ENCODE assay signal across 14 mouse cellular contexts in genomic region chr2:76843162-76843561, GRCm38 (mm10).
DNase-seq lines count a peak whose midpoint lies in the region; ATAC-seq and TF ChIP-seq lines count a peak whose summit lies in the region.
"Had no signal": no experiment of that assay in that cellular context is flagged by ENCODE, and none has a peak within 500 bp of the region (broad histone marks: within the 10 kb centered on the region; RNA-seq: fewer than 3 reads in every experiment).

No protein-coding gene starts in this region.

- DNase-seq in heart, adult 2 months: no peak
- no peak for DNase-seq in heart, postnatal 4 days
- peak; percentile 4 for DNase-seq in lung, embryonic 14.5 days
- DNase-seq in lung, postnatal 25 days (ENCODE audit: low spot score): no peak
- DNase-seq in MEL (ENCODE audit: low read depth, low spot score): peak; percentile 7
- no peak for DNase-seq in lung, postnatal 14 days
- DNase-seq in testis, postnatal 14 days (ENCODE audit: low spot score): no peak
- DNase-seq: adrenal gland, postnatal 36 days; heart, postnatal 14 days; kidney, postnatal 14 days; right cerebral cortex, postnatal 14 days had no signal

- intact Hi-C loops in heart, adult 2 months (cut with DNase I): no loop called here

- no peak for TF ChIP-seq RAD21 in MEL (IDR thresholded peaks at IDR 0.05; ENCODE audit: low read depth, low read length)

- H3K4me1 ChIP-seq in heart, adult 2 months (ENCODE audit: control insufficient read depth, insufficient read depth, low read length): no peaks in the 10 kb centered on the region; the same call in 1 of the 2 replicates
- no peaks in the 10 kb centered on the region for H3K4me1 ChIP-seq in lung, embryonic 14.5 days (ENCODE audit: insufficient read depth)
- no peaks in the 10 kb centered on the region for H3K4me1 ChIP-seq in MEL (ENCODE audit: control insufficient read depth in 1 of 2, insufficient read depth in 2 of 2, low read length in 2 of 2)
- H3K4me1 ChIP-seq: lung, embryonic 15.5 days; midbrain, embryonic 10.5 days had no signal

- no peak for ATAC-seq in lung, embryonic 14.5 days (ENCODE audit: insufficient read depth)
- ATAC-seq in megakaryocyte progenitor cell, adult 5-6 weeks (replicated peaks; ENCODE audit: poor library complexity): 0 out of 2 replicates have a peak, but pooled peaks have one; percentile 29

- H3K27me3 ChIP-seq in heart, adult 2 months (ENCODE audit: control insufficient read depth, insufficient read depth, low read length): no peaks in the 10 kb centered on the region
- no peaks in the 10 kb centered on the region for H3K27me3 ChIP-seq in lung, embryonic 14.5 days (ENCODE audit: insufficient read depth, low read length)
- H3K27me3 ChIP-seq in MEL (ENCODE audit: control insufficient read depth in 1 of 2, insufficient read depth in 2 of 2, low read length in 2 of 2): no peaks in the 10 kb centered on the region
- H3K27me3 ChIP-seq: lung, embryonic 15.5 days had no signal

- H3K27ac ChIP-seq in heart, adult 2 months: no peak overlapping the region
- no peak overlapping the region for H3K27ac ChIP-seq in lung, embryonic 14.5 days (ENCODE audit: low read depth)
- H3K27ac ChIP-seq in MEL (ENCODE audit: control insufficient read depth, low read depth, low read length): no peak overlapping the region
- H3K27ac ChIP-seq: lung, embryonic 15.5 days; midbrain, embryonic 10.5 days had no signal

- no peak for TF ChIP-seq EP300 in heart, adult 2 months (IDR thresholded peaks at IDR 0.05; ENCODE audit: insufficient read depth, low read depth, low read length)
- no peak for TF ChIP-seq EP300 in MEL (IDR thresholded peaks at IDR 0.05; ENCODE audit: low read depth in 1 of 2, low read length in 2 of 2)

- no peaks in the 10 kb centered on the region for H3K79me2 ChIP-seq in heart, adult 2 months (replicated peaks; ENCODE audit: control insufficient read depth, insufficient read depth, low read length)
- H3K79me2 ChIP-seq in MEL (ENCODE audit: control insufficient read depth, insufficient read depth, low read length, poor library complexity): no peaks in the 10 kb centered on the region

- peak; percentile 61 for TF ChIP-seq CTCF in heart, adult 2 months (IDR thresholded peaks at IDR 0.05)
- peak; percentile 41 for TF ChIP-seq CTCF in lung, embryonic 14.5 days (IDR thresholded peaks at IDR 0.05; ENCODE audit: low read depth)
- TF ChIP-seq CTCF in MEL (IDR thresholded peaks at IDR 0.05 in 2 of 3, conservative IDR thresholded peaks at IDR 0.05 in 1 of 3; ENCODE audit: control insufficient read depth in 1 of 3, insufficient read depth in 1 of 3, low read depth in 2 of 3, low read length in 3 of 3, poor library complexity in 1 of 3, severe bottlenecking in 1 of 3): peak in 2 of 3 experiments; percentile 20 to 28; a peak in 3 of 6 replicates

- TF ChIP-seq POLR2A in heart, adult 2 months (IDR thresholded peaks at IDR 0.05; ENCODE audit: insufficient read depth, low read depth, low read length): no peak
- TF ChIP-seq POLR2A in MEL (IDR thresholded peaks at IDR 0.05; ENCODE audit: control insufficient read depth in 1 of 2, insufficient read depth in 1 of 2, low read depth in 1 of 2, low read length in 2 of 2, poor library complexity in 1 of 2): no peak

- 38% methylated on average over 1 of the region's 1 CpGs for WGBS in heart, adult 2 months
- 68% methylated on average over 1 of the region's 1 CpGs for WGBS in lung, embryonic 14.5 days

- no peak overlapping the region for H3K4me2 ChIP-seq in lung, embryonic 14.5 days
- H3K4me2 ChIP-seq: lung, embryonic 15.5 days had no signal

- H3K9me3 ChIP-seq in lung, embryonic 14.5 days (ENCODE audit: low read depth, low read length): no peaks in the 10 kb centered on the region
- no peaks in the 10 kb centered on the region for H3K9me3 ChIP-seq in MEL (replicated peaks; ENCODE audit: insufficient read depth, low read length)
- H3K9me3 ChIP-seq: lung, embryonic 15.5 days; midbrain, embryonic 10.5 days had no signal

- H3K4me3 ChIP-seq in heart, adult 2 months: no peak overlapping the region
- H3K4me3 ChIP-seq in lung, embryonic 14.5 days (ENCODE audit: low read depth, low read length): no peak overlapping the region
- no peak overlapping the region for H3K4me3 ChIP-seq in MEL (ENCODE audit: control insufficient read depth in 1 of 2, insufficient read depth in 1 of 2, low read depth in 2 of 2, low read length in 2 of 2)
- H3K4me3 ChIP-seq: lung, embryonic 15.5 days; midbrain, embryonic 10.5 days had no signal

- no peak overlapping the region for H3K9ac ChIP-seq in heart, adult 2 months (ENCODE audit: low read depth, low read length)
- no peak overlapping the region for H3K9ac ChIP-seq in lung, embryonic 14.5 days
- no peak overlapping the region for H3K9ac ChIP-seq in MEL (ENCODE audit: control insufficient read depth, low read depth, low read length, poor library complexity, severe bottlenecking)
- H3K9ac ChIP-seq: lung, embryonic 15.5 days had no signal

- H3K36me3 ChIP-seq in heart, adult 2 months (ENCODE audit: control insufficient read depth, insufficient read depth, low read length): peaks cover 41% of the 10 kb centered on the region
- H3K36me3 ChIP-seq in lung, embryonic 14.5 days (ENCODE audit: insufficient read depth): no peaks in the 10 kb centered on the region
- no peaks in the 10 kb centered on the region for H3K36me3 ChIP-seq in MEL (ENCODE audit: control insufficient read depth in 1 of 2, insufficient read depth in 2 of 2, low read length in 2 of 2)
- H3K36me3 ChIP-seq: lung, embryonic 15.5 days; midbrain, embryonic 10.5 days had no signal

TF ChIP-seq in MEL, 35 proteins besides CTCF, POLR2A, EP300 and RAD21:
- TF ChIP-seq MYC (IDR thresholded peaks at IDR 0.05; ENCODE audit: low read depth, low read length) (no peak), SMC3 (IDR thresholded peaks at IDR 0.05; ENCODE audit: low read depth, low read length) (no peak), UBTF (IDR thresholded peaks at IDR 0.05; ENCODE audit: borderline replicate concordance, insufficient read depth, low read depth, low read length) (no peak), MAFK (IDR thresholded peaks at IDR 0.05; ENCODE audit: borderline replicate concordance, low read depth, low read length) (no peak), ETS1 (IDR thresholded peaks at IDR 0.05; ENCODE audit: low read depth, low read length) (no peak), ELF1 (IDR thresholded peaks at IDR 0.05; ENCODE audit: low read depth, low read length) (no peak), GATA1 (IDR thresholded peaks at IDR 0.05; ENCODE audit: low read depth, low read length) (no peak), BHLHE40 (IDR thresholded peaks at IDR 0.05; ENCODE audit: borderline replicate concordance, low read depth, low read length) (no peak), MXI1 (IDR thresholded peaks at IDR 0.05; ENCODE audit: low read depth, low read length) (no peak), SIN3A (IDR thresholded peaks at IDR 0.05; ENCODE audit: low read length) (no peak), ZMIZ1 (IDR thresholded peaks at IDR 0.05; ENCODE audit: low read depth, low read length) (no peak), GABPA (IDR thresholded peaks at IDR 0.05; ENCODE audit: low read depth, low read length) (no peak), RCOR1 (IDR thresholded peaks at IDR 0.05; ENCODE audit: low read depth, low read length) (no peak), MEF2A (IDR thresholded peaks at IDR 0.05; ENCODE audit: extremely low read depth, insufficient replicate concordance, low read depth, low read length, poor library complexity, severe bottlenecking) (no peak), TCF12 (IDR thresholded peaks at IDR 0.05; ENCODE audit: low read depth, low read length) (no peak), NELFE (IDR thresholded peaks at IDR 0.05; ENCODE audit: low read depth, low read length) (no peak), POLR2AphosphoS5 (IDR thresholded peaks at IDR 0.05; ENCODE audit: borderline replicate concordance, low read depth, low read length) (no peak), CHD1 (IDR thresholded peaks at IDR 0.05; ENCODE audit: low read depth, low read length) (no peak), ZC3H11A (IDR thresholded peaks at IDR 0.05; ENCODE audit: low read depth, low read length) (no peak)
TF ChIP-seq in MEL: peak in this region for 0.

Comparison
In these comparisons a context has a peak if more than half of its experiments do, and no peak if none do; other contexts are left out.
1. DNase-seq: peak in lung, embryonic 14.5 days (single experiment) and MEL (single experiment); none in heart, adult 2 months (0 of 2), heart, postnatal 4 days (single experiment), lung, postnatal 25 days (single experiment), lung, postnatal 14 days (single experiment) and testis, postnatal 14 days (single experiment).
2. Peak in every context shown above with its lines, with median percentiles within 50 percentile points of each other: CTCF ChIP-seq.